Mouse (Mus musculus) CD4-positive naive resting alpha-beta T cell, adult 76 days (primary cell): ENCODE measurements around the gene Usp16. TPM values are rescaled to one million over a fixed set of nuclear protein-coding genes. Genes with fewer than 3 reads are reported as not detected.

Experiments used
- total RNA-seq: library from RNA; stranded (reverse); gene quantifications from one replicate; pipeline ENCODE4 v1.2.4, GENCODE M21; 2023

Gene Usp16
- 159 TPM for total RNA-seq

GRCm38 (mm10) chr16:87454419-87455179 is at the start of gene Usp16:
Gene Usp16 (plus strand): TSS chr16:87454703.

GRCm38 (mm10) chr16:87432033-87432814 is 22.3 kb upstream of the Usp16 start, which contains the start of gene Ltn1:
Gene Ltn1 (minus strand): TSS chr16:87432612.

GRCm38 (mm10) chr16:87440184-87440686 is 14.3 kb upstream of the Usp16 start, which contains the start of gene Rwdd2b:
Gene Rwdd2b (minus strand): TSS chr16:87440573.

GRCm38 (mm10) chr16:87495716-87496447 is 41.4 kb downstream of the Usp16 start, which contains the start of gene Cct8:
Gene Cct8 (minus strand): TSS chr16:87495873.

Other genes starting within 250 kb of the Usp16 start
- gene N6amt1, start 100.5 kb upstream of the Usp16 start, total RNA-seq: 31.7 TPM
- 43.3 TPM for gene Ltn1, start 22.1 kb upstream of the Usp16 start, total RNA-seq
- gene Rwdd2b, start 14.1 kb upstream of the Usp16 start, total RNA-seq: 4.7 TPM
- gene Cct8, start 41.2 kb downstream of the Usp16 start, total RNA-seq: 162 TPM
- gene Map3k7cl, start 98.6 kb downstream of the Usp16 start, total RNA-seq: not detected
- gene Bach1, start 244.2 kb downstream of the Usp16 start, total RNA-seq: 44.4 TPM